Mouse (Mus musculus): ENCODE measurements around the gene Chchd10. TPM values are rescaled to one million over a fixed set of nuclear protein-coding genes. Genes with fewer than 3 reads are reported as not detected.

The Chchd10 gene
- 195 TPM for polyA plus RNA-seq (2017; shearing (Covaris generic))

GRCm38 (mm10) chr10:75932891-75933290, at the start of gene Chchd10:
Gene Chchd10 (plus strand): TSS chr10:75933130.

GRCm38 (mm10) chr10:75893089-75893750, 39.7 kb upstream of the Chchd10 start, which contains the start of gene Derl3:
Gene Derl3 (plus strand): TSS chr10:75893413.

GRCm38 (mm10) chr10:75921026-75921725, 11.8 kb upstream of the Chchd10 start, which contains the start of gene Smarcb1:
Gene Smarcb1 (minus strand): TSS chr10:75921617.

GRCm38 (mm10) chr10:75935680-75936541, 3.0 kb downstream of the Chchd10 start, which contains the start of gene Mmp11:
Gene Mmp11 (minus strand): TSS chr10:75936496.

GRCm38 (mm10) chr10:75940520-75940919, 7.6 kb downstream of the Chchd10 start, which contains the start of gene Gm867:
Gene Gm867 (minus strand): TSS chr10:75940672.

GRCm38 (mm10) chr10:75942736-75943477, 10.0 kb downstream of the Chchd10 start, which contains the start of gene Vpreb3:
Gene Vpreb3 (plus strand): TSS chr10:75943057.

GRCm38 (mm10) chr10:75954381-75954811, 21.5 kb downstream of the Chchd10 start, which contains the start of gene Gm5134:
Gene Gm5134 (plus strand): TSS chr10:75954514.

Other genes with a start within 250 kb of the Chchd10 start
- gene Cabin1, start 168.8 kb upstream of the Chchd10 start, polyA plus RNA-seq (2017; shearing (Covaris generic)): 52.2 TPM
- gene Ddt, start 159.7 kb upstream of the Chchd10 start, polyA plus RNA-seq (2017; shearing (Covaris generic)): 61.6 TPM
- not detected for gene Gm20441, start 152.2 kb upstream of the Chchd10 start, polyA plus RNA-seq (2017; shearing (Covaris generic))
- 4.6 TPM for gene Gstt3, start 151.7 kb upstream of the Chchd10 start, polyA plus RNA-seq (2017; shearing (Covaris generic))
- 0.17 TPM for gene Gstt1, start 134.5 kb upstream of the Chchd10 start, polyA plus RNA-seq (2017; shearing (Covaris generic))
- not detected for gene Gstt4, start 110.6 kb upstream of the Chchd10 start, polyA plus RNA-seq (2017; shearing (Covaris generic))
- 48.5 TPM for gene Gstt2, start 95.7 kb upstream of the Chchd10 start, polyA plus RNA-seq (2017; shearing (Covaris generic))
- 582 TPM for gene Mif, start 72.9 kb upstream of the Chchd10 start, polyA plus RNA-seq (2017; shearing (Covaris generic))
- 2.9 TPM for gene Derl3, start 39.7 kb upstream of the Chchd10 start, polyA plus RNA-seq (2017; shearing (Covaris generic))
- 110 TPM for gene Smarcb1, start 11.5 kb upstream of the Chchd10 start, polyA plus RNA-seq (2017; shearing (Covaris generic))
- gene Mmp11, start 3.4 kb downstream of the Chchd10 start, polyA plus RNA-seq (2017; shearing (Covaris generic)): 17.6 TPM
- 0.19 TPM for gene Gm867, start 7.5 kb downstream of the Chchd10 start, polyA plus RNA-seq (2017; shearing (Covaris generic))
- gene Vpreb3, start 9.9 kb downstream of the Chchd10 start, polyA plus RNA-seq (2017; shearing (Covaris generic)): 1.1 TPM
- 1.8 TPM for gene Gm5134, start 21.4 kb downstream of the Chchd10 start, polyA plus RNA-seq (2017; shearing (Covaris generic))
- gene Zfp280b, start 99.5 kb downstream of the Chchd10 start, polyA plus RNA-seq (2017; shearing (Covaris generic)): 39.0 TPM
- not detected for gene Slc5a4b, start 177.8 kb downstream of the Chchd10 start, polyA plus RNA-seq (2017; shearing (Covaris generic))
- gene Slc5a4a, start 214.3 kb downstream of the Chchd10 start, polyA plus RNA-seq (2017; shearing (Covaris generic)): not detected